Mouse (Mus musculus) lung, embryonic 14.5 days (tissue): ENCODE measurements around the gene Sf1. TPM values are rescaled to one million over a fixed set of nuclear protein-coding genes. Genes with fewer than 3 reads are reported as not detected.

Experiments
- ATAC-seq: fragments of 200-750 bp; cut with Nextera tagmentation; 2 replicates; pipeline ENCODE4 v1.8.0; 2017; ENCODE audit warnings: mild to moderate bottlenecking, moderate TSS enrichment, moderate library complexity; ENCODE audit not compliant: insufficient read depth
- DNase-seq: peaks from one replicate; pipeline ENCODE4 v3.0.0-alpha.2; 2015
- H3K27ac ChIP-seq: fragments of 300-500 bp; sonication (generic); 2 replicates; pipeline ENCODE4 v1.5.1; 2014; ENCODE audit warnings: low read depth, mild to moderate bottlenecking, moderate library complexity
- H3K27me3 ChIP-seq: fragments of 300-500 bp; sonication (generic); 2 replicates; pipeline ENCODE4 v1.6.1; 2014; ENCODE audit warnings: low read length, control low read depth; ENCODE audit not compliant: insufficient read depth
- H3K36me3 ChIP-seq: fragments of 300-500 bp; sonication (generic); 2 replicates; pipeline ENCODE4 v1.6.1; 2014; ENCODE audit warnings: control low read depth; ENCODE audit not compliant: insufficient read depth
- H3K4me1 ChIP-seq: fragments of 300-500 bp; sonication (generic); 2 replicates; pipeline ENCODE4 v1.6.1; 2014; ENCODE audit warnings: antibody characterized with exemption, control low read depth; ENCODE audit not compliant: insufficient read depth
- H3K4me2 ChIP-seq: fragments of 300-500 bp; sonication (generic); 2 replicates; pipeline ENCODE4 v1.6.1; 2014; ENCODE audit warnings: mild to moderate bottlenecking
- H3K4me3 ChIP-seq: fragments of 300-500 bp; sonication (generic); 2 replicates; pipeline ENCODE4 v1.5.1; 2014; ENCODE audit warnings: low read depth, low read length
- H3K9ac ChIP-seq: fragments of 300-500 bp; sonication (generic); 2 replicates; pipeline ENCODE4 v1.6.1; 2014
- H3K9me3 ChIP-seq: fragments of 300-500 bp; sonication (generic); 2 replicates; pipeline ENCODE4 v1.6.1; 2016; ENCODE audit warnings: low read depth, low read length, control low read depth
- CTCF ChIP-seq: IDR thresholded peaks from 2 replicates; pipeline ENCODE4 v1.5.1; 2016; ENCODE audit warnings: antibody characterized with exemption, low read depth
- WGBS: fragments of 180-500 bp; shearing (Covaris S2); extraction: QIAGEN DNeasy Blood & Tissue Kit; methylation state at CpG from one replicate; pipeline ENCODE4 v1.1.7; 2014; 5-methylcytosine and 5-hydroxymethylcytosine counted together
- polyA plus RNA-seq: library from polyadenylated mRNA; unstranded; fragments of >200 nt; fragmentation: Nextera tagmentation; extraction: Ambion mirVana; gene quantifications from 2 replicates; pipeline ENCODE4 v1.2.1, GENCODE M21; 2014

The Sf1 gene
- polyA plus RNA-seq, 1 experiment from 2014 or later: 200 TPM

DNA sequence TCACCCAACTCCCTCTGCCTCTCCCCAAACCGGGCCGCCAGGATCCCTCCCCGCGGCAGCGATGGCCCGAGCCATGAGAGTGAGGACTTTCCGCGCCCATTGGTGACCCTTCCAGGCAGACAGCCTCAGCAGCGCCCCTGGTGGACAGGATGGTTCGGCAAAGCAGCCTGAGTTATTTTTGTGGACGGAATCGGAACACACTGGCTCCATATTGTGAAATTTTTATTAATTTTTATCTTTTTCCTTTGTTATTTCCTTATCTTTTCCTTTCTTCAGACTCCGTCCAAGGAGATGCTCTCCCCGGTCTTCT, 12.7 kb downstream of the Sf1 start:
- DNase-seq (peak; percentile 66), ATAC-seq (no peak)
- Histone ChIP-seq H3K4me2 (no peak overlapping the region), H3K9ac (no peak overlapping the region), H3K27ac (no peak overlapping the region), H3K9me3 (no peaks in the 10 kb centered on the region), H3K4me1 (no peaks in the 10 kb centered on the region), H3K36me3 (peaks cover 91% of the 10 kb centered on the region), H3K4me3 (no peak overlapping the region), H3K27me3 (no peaks in the 10 kb centered on the region)
- WGBS: 76% methylated on average over 14 of the region's 14 CpGs
- peak; percentile 74 for TF ChIP-seq CTCF

DNA sequence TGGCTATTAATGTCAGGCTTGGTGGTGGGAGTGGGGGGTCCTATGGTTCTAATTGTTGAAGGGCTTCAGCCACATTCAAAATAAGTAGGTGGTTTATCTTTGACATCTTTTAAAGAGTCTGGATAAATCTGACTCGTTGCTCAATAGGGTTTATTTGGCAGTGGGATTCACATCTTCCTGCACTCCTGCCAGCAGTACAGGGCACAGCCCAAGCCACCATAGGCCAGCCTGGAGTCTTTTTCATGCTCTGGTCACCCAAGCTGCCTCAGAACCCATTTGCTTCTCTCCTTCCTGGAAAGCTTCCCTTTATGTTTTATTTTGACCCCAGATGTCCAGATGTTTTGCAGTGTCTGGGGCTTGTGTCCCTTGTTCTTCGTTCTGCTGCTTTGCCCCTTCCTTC, 13.2 kb downstream of the Sf1 start:
- H3K4me3 ChIP-seq: no peak overlapping the region
- H3K27ac ChIP-seq: no peak overlapping the region
- H3K27me3 ChIP-seq: no peaks in the 10 kb centered on the region
- H3K9me3 ChIP-seq: no peaks in the 10 kb centered on the region
- H3K4me1 ChIP-seq: no peaks in the 10 kb centered on the region
- H3K4me2 ChIP-seq: no peak overlapping the region
- H3K36me3 ChIP-seq: peaks cover 87% of the 10 kb centered on the region
- DNase-seq (no peak), ATAC-seq (no peak)
- 74% methylated on average over 2 of the region's 2 CpGs for WGBS
- no peak for TF ChIP-seq CTCF
- no peak overlapping the region for H3K9ac ChIP-seq

DNA sequence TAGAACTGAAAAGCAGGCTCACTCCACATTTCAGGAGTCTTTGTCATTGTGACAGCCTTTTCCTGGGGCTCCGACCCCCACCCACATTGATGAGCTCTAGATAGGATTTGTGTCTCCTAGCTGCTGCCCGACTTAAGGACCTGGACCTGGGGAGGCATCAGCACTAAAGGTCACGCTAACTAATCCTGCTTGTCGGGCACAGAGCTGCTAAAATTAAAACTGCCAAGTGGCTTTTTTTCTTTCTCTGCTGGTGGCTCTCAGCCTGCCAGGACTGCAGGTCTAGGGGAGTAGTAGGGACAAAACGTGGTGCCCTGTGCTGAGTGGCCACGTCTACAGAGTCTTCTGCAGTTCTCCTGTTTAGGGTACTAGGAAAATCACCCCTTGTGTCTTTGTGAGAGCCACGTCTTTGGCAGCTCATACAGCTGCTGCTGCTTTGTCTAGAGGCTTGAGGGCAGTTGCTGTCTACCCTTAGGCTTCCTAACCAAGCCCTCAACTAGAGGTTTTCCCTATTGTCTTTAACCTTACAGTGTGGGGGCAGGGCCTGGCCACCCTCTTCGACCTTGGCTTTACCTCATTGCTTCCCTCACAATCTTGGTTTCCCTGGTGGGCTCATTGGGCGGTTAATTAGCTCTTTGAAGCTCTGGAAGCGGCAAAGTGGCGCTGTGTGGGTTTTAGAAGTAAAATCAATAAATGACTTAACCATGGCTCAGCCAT, 14.0 kb downstream of the Sf1 start:
- H3K27ac ChIP-seq: no peak overlapping the region

DNA sequence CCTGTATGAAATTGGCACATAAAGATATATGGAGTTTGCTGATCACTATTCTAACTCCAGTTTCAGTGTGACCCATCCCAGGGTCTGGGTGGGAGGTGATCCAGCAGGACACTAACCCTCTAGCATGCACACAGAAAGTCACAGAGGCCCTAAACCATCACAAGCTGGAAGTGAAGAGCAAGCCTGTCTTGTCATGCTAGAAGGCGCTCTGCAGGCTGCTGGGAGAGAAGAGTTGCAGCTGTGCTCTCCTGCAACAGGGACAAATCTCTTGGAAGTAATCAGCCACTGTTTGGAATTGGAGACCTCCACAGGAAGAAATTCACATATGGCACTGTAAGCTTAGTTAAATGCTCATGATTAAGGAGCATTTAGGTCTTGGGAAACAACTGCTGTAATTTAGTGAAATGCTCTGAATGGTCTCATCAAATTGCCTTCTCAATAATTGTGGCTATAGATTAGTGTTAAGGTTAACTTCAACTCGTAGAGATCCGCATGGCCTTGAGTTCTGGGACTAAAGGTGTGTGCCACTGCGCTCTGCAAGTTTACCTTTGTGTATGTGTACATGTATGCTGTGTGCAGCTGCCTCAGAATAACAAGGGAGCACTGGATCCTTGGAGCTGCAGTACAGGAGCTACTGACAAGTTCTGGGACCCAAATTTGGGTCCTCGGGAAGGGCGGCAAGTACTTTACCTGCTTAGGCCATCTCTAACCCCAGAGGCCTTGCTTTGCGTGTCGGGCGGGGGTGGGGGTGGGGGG, 17.1 kb downstream of the Sf1 start:
- no peak for ATAC-seq
- H3K4me3 ChIP-seq: no peak overlapping the region
- peak; percentile 54 for DNase-seq
- H3K27me3 ChIP-seq: no peaks in the 10 kb centered on the region
- no peak overlapping the region for H3K27ac ChIP-seq
- no peaks in the 10 kb centered on the region for H3K9me3 ChIP-seq
- H3K9ac ChIP-seq: no peak overlapping the region
- no peak overlapping the region for H3K4me2 ChIP-seq
- H3K36me3 ChIP-seq: peaks cover 47% of the 10 kb centered on the region
- WGBS: 86% methylated on average over 9 of the region's 9 CpGs
- TF ChIP-seq CTCF: no peak
- H3K4me1 ChIP-seq: no peaks in the 10 kb centered on the region

More for the DNA sequence above, 14.0 kb downstream of the Sf1 start:
- TF ChIP-seq CTCF: no peak
- no peaks in the 10 kb centered on the region for H3K4me1 ChIP-seq
- 81% methylated on average over 11 of the region's 11 CpGs for WGBS
- no peaks in the 10 kb centered on the region for H3K27me3 ChIP-seq
- no peak for ATAC-seq
- peaks cover 78% of the 10 kb centered on the region for H3K36me3 ChIP-seq
- no peaks in the 10 kb centered on the region for H3K9me3 ChIP-seq
- H3K4me2 ChIP-seq: no peak overlapping the region
- DNase-seq: no peak
- no peak overlapping the region for H3K4me3 ChIP-seq
- H3K9ac ChIP-seq: no peak overlapping the region

DNA sequence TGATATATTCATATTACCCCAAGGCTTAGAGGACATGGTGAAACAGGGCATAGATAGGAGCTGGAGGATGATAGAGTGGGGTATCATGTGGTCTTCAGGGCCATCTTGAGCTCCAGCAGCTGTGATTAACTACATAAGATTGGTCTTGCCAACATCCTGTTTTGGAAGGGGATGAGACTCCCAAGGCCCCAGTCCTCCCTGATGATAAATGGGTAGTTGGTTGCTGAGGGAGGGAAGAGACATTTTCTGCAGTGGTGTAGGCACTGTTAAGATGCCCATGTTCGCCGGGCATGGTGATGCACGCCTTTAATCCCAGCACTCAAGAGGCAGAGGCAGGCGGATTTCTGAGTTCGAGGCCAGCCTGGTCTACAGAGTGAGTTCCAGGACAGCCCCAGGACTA, 17.7 kb downstream of the Sf1 start:
- H3K4me1 ChIP-seq: no peaks in the 10 kb centered on the region
- 92% methylated on average over 5 of the region's 5 CpGs for WGBS
- no peak for TF ChIP-seq CTCF
- H3K9ac ChIP-seq: no peak overlapping the region
- H3K9me3 ChIP-seq: no peaks in the 10 kb centered on the region
- DNase-seq (no peak), ATAC-seq (no peak)
- no peak overlapping the region for H3K27ac ChIP-seq
- no peak overlapping the region for H3K4me3 ChIP-seq
- peaks cover 41% of the 10 kb centered on the region for H3K36me3 ChIP-seq
- no peak overlapping the region for H3K4me2 ChIP-seq
- no peaks in the 10 kb centered on the region for H3K27me3 ChIP-seq

DNA sequence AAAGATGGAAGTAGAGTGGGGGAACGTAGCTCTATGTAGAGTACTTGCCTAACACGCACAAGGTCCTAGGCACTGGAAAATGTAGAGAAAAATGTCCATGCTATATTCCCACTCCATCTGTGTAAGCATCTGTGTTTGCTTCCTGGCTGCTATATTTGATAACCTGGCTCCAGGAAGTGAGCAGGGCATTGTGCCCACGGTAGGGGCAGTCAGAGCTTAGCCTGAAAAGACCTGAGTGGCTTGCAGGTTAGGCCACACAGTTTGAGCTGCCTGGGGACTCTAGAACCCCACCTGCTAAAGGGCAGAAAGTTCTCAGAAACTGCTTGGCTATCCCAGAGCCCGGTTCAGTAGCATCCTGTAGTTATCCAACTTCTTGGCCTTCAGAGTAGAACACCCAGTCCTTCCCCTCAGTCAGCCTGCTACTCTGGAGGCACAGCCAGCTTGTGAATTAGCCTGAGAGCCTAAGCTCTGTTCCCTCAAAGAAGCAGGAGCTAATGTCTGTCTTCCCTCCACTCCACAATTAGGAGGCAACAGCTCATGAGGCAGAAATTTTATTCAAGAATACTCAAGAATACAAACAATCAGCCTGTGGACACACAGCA, 18.9 kb downstream of the Sf1 start:
- no peak for TF ChIP-seq CTCF
- no peaks in the 10 kb centered on the region for H3K4me1 ChIP-seq
- H3K4me2 ChIP-seq: no peak overlapping the region
- H3K9me3 ChIP-seq: no peaks in the 10 kb centered on the region
- no peak overlapping the region for H3K9ac ChIP-seq
- H3K27ac ChIP-seq: no peak overlapping the region
- 61% methylated on average over 4 of the region's 4 CpGs for WGBS
- no peak for ATAC-seq
- H3K36me3 ChIP-seq: peaks cover 29% of the 10 kb centered on the region
- no peak for DNase-seq
- no peak overlapping the region for H3K4me3 ChIP-seq
- no peaks in the 10 kb centered on the region for H3K27me3 ChIP-seq

DNA sequence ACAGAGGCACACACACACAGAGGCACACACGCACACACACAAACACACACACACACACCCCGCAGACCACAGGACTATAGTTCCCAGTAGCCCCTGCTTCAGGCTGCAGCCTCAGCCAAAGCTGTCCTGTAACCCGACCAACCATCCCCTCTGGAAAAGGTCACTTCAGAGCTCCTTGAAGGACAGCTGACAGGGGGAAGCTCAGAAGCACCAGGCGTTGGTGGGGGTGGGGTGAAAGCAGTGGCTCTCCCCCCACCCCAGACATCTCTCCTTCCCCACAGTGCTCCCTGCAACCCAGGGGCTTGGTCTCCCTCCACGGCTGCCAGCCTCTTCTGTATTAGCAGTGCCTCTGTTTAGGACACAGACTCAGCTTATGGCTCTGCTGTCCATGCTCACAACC, 20.0 kb downstream of the Sf1 start:
- Histone ChIP-seq H3K27ac (peak overlapping the region; percentile 32; the same call in 1 of the 2 replicates), H3K4me1 (no peaks in the 10 kb centered on the region), H3K4me3 (no peak overlapping the region), H3K9me3 (no peaks in the 10 kb centered on the region), H3K36me3 (peaks cover 19% of the 10 kb centered on the region), H3K9ac (no peak overlapping the region), H3K27me3 (no peaks in the 10 kb centered on the region), H3K4me2 (no peak overlapping the region)
- WGBS: 27% methylated on average over 5 of the region's 5 CpGs
- no peak for ATAC-seq
- no peak for TF ChIP-seq CTCF
- DNase-seq: no peak
